Mouse (Mus musculus) activated CD4-positive, CD25-positive, alpha-beta regulatory T cell, adult 4 months (primary cell): ENCODE data around the gene Zfp526. TPM values are rescaled to one million over a fixed set of nuclear protein-coding genes. Genes with fewer than 3 reads are reported as not detected.
"Not testable (repeated sequence)": the region's sequence is repeated elsewhere in the genome, so short reads cannot be mapped to it uniquely, and the experiment has no call there.

Experiments
- ATAC-seq: one replicate; pipeline ENCODE4 v1.8.0; 2017
- polyA plus RNA-seq, 2 experiments: library from polyadenylated mRNA; unstranded; fragments of 100-300 nt; shearing (Covaris generic); gene quantifications; one replicate each; pipeline ENCODE4 v1.2.1; 2017

Zfp526 gene
- polyA plus RNA-seq, 2 experiments from 2014 or later: 2.6 to 4.0 TPM

GRCm38 (mm10) chr7:25241062-25241461, 19.8 kb downstream of the Zfp526 start:
- ATAC-seq: no peak

- no peak for ATAC-seq
Measured at GRCm38 (mm10) chr7:25243361-25243760, 22.1 kb downstream of the Zfp526 start.

GRCm38 (mm10) chr7:25244562-25245369, 23.5 kb downstream of the Zfp526 start:
- no peak for ATAC-seq

GRCm38 (mm10) chr7:25246079-25246758, 25.0 kb downstream of the Zfp526 start:
- no peak for ATAC-seq

- no peak for ATAC-seq
Measured at GRCm38 (mm10) chr7:25246759-25247137, 25.5 kb downstream of the Zfp526 start.

- no peak for ATAC-seq
Measured at GRCm38 (mm10) chr7:25247498-25247897, 26.3 kb downstream of the Zfp526 start.

- no peak for ATAC-seq
Measured at GRCm38 (mm10) chr7:25248018-25248647, 26.9 kb downstream of the Zfp526 start.

GRCm38 (mm10) chr7:25248846-25249313, 27.7 kb downstream of the Zfp526 start:
- ATAC-seq: no peak

- ATAC-seq: peak; percentile 37
Measured at GRCm38 (mm10) chr7:25249314-25250140, 28.3 kb downstream of the Zfp526 start.

- ATAC-seq: peak; percentile 85
Measured at GRCm38 (mm10) chr7:25250141-25250972, 29.1 kb downstream of the Zfp526 start, which contains the start of gene Erf. Gene Erf, minus strand, starts transcription at chr7:25250761.

- ATAC-seq: no peak
Measured at GRCm38 (mm10) chr7:25251071-25251791, 30.0 kb downstream of the Zfp526 start.

- no peak for ATAC-seq
Measured at GRCm38 (mm10) chr7:25251822-25252221, 30.6 kb downstream of the Zfp526 start.

- no peak for ATAC-seq
Measured at GRCm38 (mm10) chr7:25261896-25262295, 40.7 kb downstream of the Zfp526 start.

- no peak for ATAC-seq
Measured at GRCm38 (mm10) chr7:25263968-25264870, 43.0 kb downstream of the Zfp526 start.

- ATAC-seq: not testable (repeated sequence)
Measured at GRCm38 (mm10) chr7:25265743-25266142, 44.5 kb downstream of the Zfp526 start.

GRCm38 (mm10) chr7:25266180-25266962, 45.1 kb downstream of the Zfp526 start:
- no peak for ATAC-seq

GRCm38 (mm10) chr7:25267301-25267750, 46.1 kb downstream of the Zfp526 start, which contains the start of gene Cic:
Gene Cic, plus strand, starts transcription at chr7:25267704.
- peak; percentile 64 for ATAC-seq

- peak; percentile 79 for ATAC-seq
Measured at GRCm38 (mm10) chr7:25267751-25268463, 46.7 kb downstream of the Zfp526 start.
